Mouse (Mus musculus) bone marrow, adult 2 months (tissue): ENCODE results near the gene Rasal3.

Experiments used
- CTCF ChIP-seq: fragments of 200-500 bp; IDR thresholded peaks from 2 replicates; pipeline ENCODE4 v1.5.1; 2011; ENCODE audit warnings: low read length, control low read depth; ENCODE audit not compliant: control insufficient read depth, insufficient read depth
- POLR2A ChIP-seq: fragments of 200-500 bp; IDR thresholded peaks from 2 replicates; pipeline ENCODE4 v1.6.1; 2011; ENCODE audit warnings: low read depth, mild to moderate bottlenecking, control low read depth, low read length, borderline replicate concordance; ENCODE audit not compliant: control insufficient read depth

GRCm38 (mm10) chr17:32403417-32403816, at the start of gene Rasal3:
- TF ChIP-seq CTCF (no peak), POLR2A (0 out of 2 replicates have a peak, but pooled peaks have one; percentile 7)
